Mouse (Mus musculus) erythroblast, embryonic 14.5 days (primary cell): Measurements from ENCODE around the gene Fgfr2. TPM values are rescaled to one million over a fixed set of nuclear protein-coding genes. Genes with fewer than 3 reads are reported as not detected.

Experiments
- H3K27me3 ChIP-seq: 2 replicates; pipeline ENCODE4 v1.6.1; 2012; ENCODE audit warnings: inconsistent platforms; ENCODE audit not compliant: control insufficient read depth
- H3K36me3 ChIP-seq: 2 replicates; pipeline ENCODE4 v1.6.1; 2012; ENCODE audit warnings: mild to moderate bottlenecking, inconsistent platforms; ENCODE audit not compliant: control insufficient read depth
- H3K4me1 ChIP-seq: 2 replicates; pipeline ENCODE4 v1.6.1; 2012; ENCODE audit warnings: inconsistent platforms; ENCODE audit not compliant: control insufficient read depth
- H3K4me3 ChIP-seq: replicated peaks from 2 replicates; pipeline ENCODE3; 2012; ENCODE audit warnings: moderate library complexity, mild to moderate bottlenecking, inconsistent platforms
- H3K9me3 ChIP-seq: 2 replicates; pipeline ENCODE4 v1.6.1; 2012; ENCODE audit warnings: low read length, inconsistent platforms, mixed read lengths; ENCODE audit not compliant: control insufficient read depth
- GATA1 ChIP-seq: IDR thresholded peaks from 2 replicates; pipeline ENCODE4 v1.6.1; 2012; ENCODE audit warnings: low read length, inconsistent platforms, mixed read lengths
- TAL1 ChIP-seq: IDR thresholded peaks from 3 replicates; pipeline ENCODE4 v1.6.1; 2012; ENCODE audit warnings: low read length, inconsistent platforms, mixed read lengths
- polyA plus RNA-seq: library from polyadenylated mRNA; stranded (reverse); fragments of >175 nt; gene quantifications from 2 replicates; pipeline ENCODE4 v1.2.3, GENCODE M21; 2012

The Fgfr2 gene
- polyA plus RNA-seq, 1 experiment = not detected

GRCm38 (mm10) chr7:130708940-130709339, 2414.2 kb downstream of the Fgfr2 start:
- no peaks in the 10 kb centered on the region for H3K9me3 ChIP-seq

GRCm38 (mm10) chr7:130705230-130705629, 2417.9 kb downstream of the Fgfr2 start:
- Histone ChIP-seq H3K36me3 (no peaks in the 10 kb centered on the region), H3K27me3 (no peaks in the 10 kb centered on the region), H3K4me1 (no peaks in the 10 kb centered on the region), H3K9me3 (no peaks in the 10 kb centered on the region), H3K4me3 (no peak overlapping the region)
- TF ChIP-seq GATA1 (no peak), TAL1 (no peak)

More at GRCm38 (mm10) chr7:130708940-130709339, 2414.2 kb downstream of the Fgfr2 start:
- Histone ChIP-seq H3K4me1 (no peaks in the 10 kb centered on the region), H3K4me3 (no peak overlapping the region), H3K27me3 (no peaks in the 10 kb centered on the region), H3K36me3 (no peaks in the 10 kb centered on the region)
- TF ChIP-seq TAL1 = no peak
- TF ChIP-seq GATA1 = no peak

GRCm38 (mm10) chr7:130701336-130701735, 2421.8 kb downstream of the Fgfr2 start:
- Histone ChIP-seq H3K9me3 (no peaks in the 10 kb centered on the region), H3K27me3 (no peaks in the 10 kb centered on the region), H3K36me3 (no peaks in the 10 kb centered on the region), H3K4me1 (no peaks in the 10 kb centered on the region), H3K4me3 (no peak overlapping the region)
- no peak for TF ChIP-seq TAL1
- TF ChIP-seq GATA1 = no peak

- TF ChIP-seq GATA1 = no peak
- TF ChIP-seq TAL1 = no peak
- H3K4me3 ChIP-seq = no peak overlapping the region
- H3K9me3 ChIP-seq = no peaks in the 10 kb centered on the region
- peaks cover 2% of the 10 kb centered on the region for H3K27me3 ChIP-seq
- no peaks in the 10 kb centered on the region for H3K36me3 ChIP-seq
- H3K4me1 ChIP-seq = no peaks in the 10 kb centered on the region
These were observed 2424.7 kb downstream of the Fgfr2 start for GRCm38 (mm10) chr7:130698480-130698879.

- Histone ChIP-seq H3K4me3 (no peak overlapping the region), H3K27me3 (peaks cover 20% of the 10 kb centered on the region), H3K4me1 (no peaks in the 10 kb centered on the region), H3K36me3 (no peaks in the 10 kb centered on the region), H3K9me3 (no peaks in the 10 kb centered on the region)
- no peak for TF ChIP-seq GATA1
- TF ChIP-seq TAL1 = no peak
These were observed 2426.6 kb downstream of the Fgfr2 start for GRCm38 (mm10) chr7:130696347-130697234.

- peaks cover 22% of the 10 kb centered on the region for H3K27me3 ChIP-seq
- no peak for TF ChIP-seq TAL1
- no peak for TF ChIP-seq GATA1
- H3K9me3 ChIP-seq = no peaks in the 10 kb centered on the region
- no peaks in the 10 kb centered on the region for H3K36me3 ChIP-seq
- H3K4me3 ChIP-seq = no peak overlapping the region
- no peaks in the 10 kb centered on the region for H3K4me1 ChIP-seq
These were observed 2427.3 kb downstream of the Fgfr2 start for GRCm38 (mm10) chr7:130695669-130696338.

GRCm38 (mm10) chr7:130693800-130694193, 2429.4 kb downstream of the Fgfr2 start:
- H3K4me1 ChIP-seq = no peaks in the 10 kb centered on the region
- H3K4me3 ChIP-seq = no peak overlapping the region
- H3K27me3 ChIP-seq = peaks cover 22% of the 10 kb centered on the region
- H3K9me3 ChIP-seq = no peaks in the 10 kb centered on the region
- no peaks in the 10 kb centered on the region for H3K36me3 ChIP-seq
- no peak for TF ChIP-seq GATA1
- no peak for TF ChIP-seq TAL1

- H3K4me1 ChIP-seq = no peaks in the 10 kb centered on the region
- H3K9me3 ChIP-seq = no peaks in the 10 kb centered on the region
- H3K36me3 ChIP-seq = no peaks in the 10 kb centered on the region
- peak overlapping the region; percentile 31 for H3K4me3 ChIP-seq
- no peak for TF ChIP-seq TAL1
- no peak for TF ChIP-seq GATA1
- peaks cover 22% of the 10 kb centered on the region for H3K27me3 ChIP-seq
These were observed 2430.0 kb downstream of the Fgfr2 start for GRCm38 (mm10) chr7:130692943-130693799.

- H3K4me3 ChIP-seq = peak overlapping the region; percentile 31
- TF ChIP-seq GATA1 (no peak), TAL1 (no peak)
- H3K4me1 ChIP-seq = no peaks in the 10 kb centered on the region
- peaks cover 22% of the 10 kb centered on the region for H3K27me3 ChIP-seq
- no peaks in the 10 kb centered on the region for H3K36me3 ChIP-seq
- H3K9me3 ChIP-seq = no peaks in the 10 kb centered on the region
These were observed 2430.7 kb downstream of the Fgfr2 start for GRCm38 (mm10) chr7:130692392-130692942.
